Mouse (Mus musculus) lung, adult 18-20 months (tissue): ENCODE data around the gene Frat2.

Experiments
- DNase-seq, 2 experiments: peaks; one replicate each; pipeline ENCODE4 v3.0.0; 2022; ENCODE audit warnings: mixed read lengths in 2 of 2

Gene Frat2

GRCm38 (mm10) chr19:41817325-41817724 lies 30.6 kb downstream of the Frat2 start:
- peak in 1 of 2 experiments; percentile 18 for DNase-seq

- peak; percentile 34 to 56 for DNase-seq
These were observed 31.0 kb downstream of the Frat2 start for GRCm38 (mm10) chr19:41816915-41817314.

DNA sequence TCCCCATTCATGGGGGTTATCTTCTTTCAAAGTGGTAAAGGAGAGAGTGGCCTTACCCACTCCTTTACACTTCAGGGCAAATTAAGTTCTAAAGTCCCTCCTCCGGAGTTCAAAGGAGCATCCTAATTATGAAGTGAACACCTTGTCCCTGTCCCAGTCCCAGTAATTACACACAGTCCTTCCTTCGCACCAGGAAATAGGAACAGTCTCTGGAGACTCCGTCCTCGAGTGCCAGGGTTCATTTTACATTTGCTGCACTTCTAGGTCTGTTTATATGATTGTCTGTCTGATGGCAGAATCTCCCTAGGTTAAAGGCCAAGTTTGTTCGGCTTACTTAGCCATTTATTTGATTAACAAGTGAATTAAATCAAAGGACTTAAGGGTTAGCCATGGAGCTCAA lies 31.5 kb downstream of the Frat2 start:
- DNase-seq, result no peak

GRCm38 (mm10) chr19:41813374-41813773 lies 34.6 kb downstream of the Frat2 start:
- no peak for DNase-seq

DNA sequence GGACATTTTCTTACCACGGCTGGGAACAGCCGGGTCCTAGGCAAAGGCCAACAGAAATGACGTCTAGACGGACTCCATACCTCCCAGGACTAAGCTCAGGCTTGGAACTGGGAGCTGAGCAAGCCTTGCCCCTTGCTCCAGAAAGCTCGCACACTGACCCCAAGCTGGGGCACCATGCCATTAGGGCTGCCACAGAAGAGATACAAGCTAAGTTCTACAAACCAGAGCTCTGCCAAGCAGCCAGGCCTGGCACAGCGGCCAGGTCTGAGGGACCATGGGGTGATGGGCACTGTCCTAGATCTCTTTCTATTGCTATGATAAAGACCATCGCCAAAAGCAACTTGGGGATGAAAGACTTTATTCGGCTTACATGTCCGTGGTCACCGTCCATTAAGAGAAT lies 35.4 kb downstream of the Frat2 start:
- DNase-seq, result no peak

GRCm38 (mm10) chr19:41810074-41810473 lies 37.9 kb downstream of the Frat2 start:
- peak in 1 of 2 experiments; percentile 11 for DNase-seq

GRCm38 (mm10) chr19:41808104-41808634 lies 39.8 kb downstream of the Frat2 start:
- DNase-seq, result no peak

- no peak for DNase-seq
These were observed 40.4 kb downstream of the Frat2 start for GRCm38 (mm10) chr19:41807497-41807896.

GRCm38 (mm10) chr19:41805831-41806230 lies 42.1 kb downstream of the Frat2 start:
- no peak for DNase-seq

- DNase-seq, result peak; percentile 17 to 20
These were observed 44.6 kb downstream of the Frat2 start for GRCm38 (mm10) chr19:41803322-41803721.

DNA sequence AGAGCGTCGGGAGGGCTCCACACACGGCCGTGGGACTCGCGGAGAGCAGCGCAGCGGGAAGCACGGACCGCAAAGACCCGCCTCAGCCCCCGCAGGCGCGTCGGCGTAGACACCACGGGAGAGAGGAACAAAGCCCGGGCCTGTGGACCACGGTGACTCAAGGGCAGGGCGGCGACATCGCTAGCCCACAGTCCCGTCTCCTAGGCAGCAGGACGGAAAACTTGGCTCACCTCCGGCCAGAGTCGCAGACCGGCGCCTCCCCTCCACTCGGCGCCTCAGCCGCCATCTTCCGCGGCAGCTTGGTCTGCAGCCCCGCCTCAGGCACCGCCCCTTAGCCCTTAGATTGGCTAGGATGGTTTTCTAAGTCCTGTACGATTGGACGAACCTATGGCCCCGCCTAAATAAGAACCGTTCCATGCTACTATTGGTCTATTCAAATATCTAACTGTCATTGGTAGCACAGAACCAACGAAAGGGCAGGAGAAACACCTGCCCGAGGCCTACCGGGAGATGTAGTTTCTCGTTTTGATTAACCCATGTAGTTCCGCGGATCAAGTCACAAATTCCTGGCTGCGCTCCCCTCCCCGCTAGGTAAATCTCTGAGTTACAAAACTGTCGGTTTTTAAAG lies 46.1 kb downstream of the Frat2 start, which contains the start of gene Arhgap19:
Arhgap19 (minus strand) TSS at position 306 of the 628 bp plus-strand sequence.
- peak; percentile 95 for DNase-seq

DNA sequence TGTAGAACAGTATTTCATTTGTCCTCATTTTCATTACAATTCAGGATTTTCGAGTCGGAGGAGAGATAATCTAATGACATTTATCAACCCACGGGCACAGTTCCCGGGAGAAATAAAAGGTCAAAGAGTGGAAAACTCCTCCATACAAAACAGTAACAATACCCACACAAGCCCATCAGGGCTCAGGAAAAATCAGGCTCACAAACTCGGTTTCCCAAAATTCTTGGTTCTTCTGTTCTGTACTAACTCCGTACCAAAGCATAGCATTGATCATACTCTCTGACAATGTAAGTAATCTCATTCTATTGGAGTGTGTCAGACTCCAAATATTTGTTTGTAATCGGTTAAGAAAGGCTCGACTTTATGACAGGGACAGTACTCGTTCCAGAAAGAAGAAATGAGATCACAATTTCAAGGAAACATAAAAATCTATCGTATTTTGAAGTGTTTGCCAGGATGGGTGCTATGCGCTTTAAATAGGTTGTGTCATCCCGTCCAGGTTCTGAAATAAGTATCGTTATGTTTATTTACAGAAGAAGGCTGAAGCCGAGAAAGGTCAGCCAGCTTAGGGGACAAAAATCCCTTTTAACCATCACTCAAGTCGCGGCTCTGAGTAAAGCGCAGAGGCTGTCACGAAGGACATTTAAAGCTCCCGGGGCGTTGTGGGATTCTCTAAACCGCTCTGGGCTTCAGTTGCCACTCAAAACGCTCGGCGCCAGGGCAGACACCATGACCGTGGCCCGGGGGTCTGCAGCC lies 46.8 kb downstream of the Frat2 start:
- DNase-seq, result no peak

DNA sequence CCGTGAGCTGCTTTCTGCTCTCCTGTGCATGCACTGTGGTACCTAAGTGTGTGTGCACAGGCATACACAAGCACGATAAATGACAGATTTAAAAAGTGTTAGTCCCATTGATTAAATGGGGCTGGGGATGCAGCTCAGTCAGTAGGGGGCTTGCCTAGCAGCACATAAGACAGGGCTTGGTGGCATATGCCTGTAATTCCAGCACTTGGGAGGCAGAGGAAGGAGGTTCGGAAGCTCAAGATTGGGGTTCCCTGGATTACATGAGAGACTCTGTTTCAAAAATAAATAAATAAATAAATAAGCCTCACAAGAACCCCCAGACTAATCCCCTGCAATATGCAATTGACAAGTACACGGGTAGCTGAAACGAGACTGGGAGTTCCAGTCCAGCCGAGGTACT lies 47.5 kb downstream of the Frat2 start:
- no peak for DNase-seq

DNA sequence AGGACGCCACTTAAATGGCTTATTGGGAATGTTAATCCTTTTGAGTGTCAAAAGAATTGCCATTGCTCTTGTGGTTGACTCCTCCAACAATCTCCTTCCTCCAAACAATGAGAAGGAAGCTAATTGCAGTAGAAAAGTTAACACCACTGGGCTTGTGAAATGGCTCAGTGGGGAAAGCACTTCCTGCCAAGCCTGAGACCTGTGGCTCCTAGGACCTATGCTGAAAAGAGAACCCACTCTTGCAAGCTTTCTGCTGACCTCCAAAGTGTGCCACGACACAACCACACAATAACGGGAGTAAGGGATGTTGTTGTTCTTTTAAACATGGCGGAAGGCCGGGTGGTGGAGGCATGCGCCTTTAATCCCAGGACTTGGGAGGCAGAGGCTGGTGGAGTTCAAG lies 50.4 kb downstream of the Frat2 start:
- peak in 1 of 2 experiments; percentile 29 for DNase-seq

- no peak for DNase-seq
These were observed 51.1 kb downstream of the Frat2 start for GRCm38 (mm10) chr19:41796789-41797327.

DNA sequence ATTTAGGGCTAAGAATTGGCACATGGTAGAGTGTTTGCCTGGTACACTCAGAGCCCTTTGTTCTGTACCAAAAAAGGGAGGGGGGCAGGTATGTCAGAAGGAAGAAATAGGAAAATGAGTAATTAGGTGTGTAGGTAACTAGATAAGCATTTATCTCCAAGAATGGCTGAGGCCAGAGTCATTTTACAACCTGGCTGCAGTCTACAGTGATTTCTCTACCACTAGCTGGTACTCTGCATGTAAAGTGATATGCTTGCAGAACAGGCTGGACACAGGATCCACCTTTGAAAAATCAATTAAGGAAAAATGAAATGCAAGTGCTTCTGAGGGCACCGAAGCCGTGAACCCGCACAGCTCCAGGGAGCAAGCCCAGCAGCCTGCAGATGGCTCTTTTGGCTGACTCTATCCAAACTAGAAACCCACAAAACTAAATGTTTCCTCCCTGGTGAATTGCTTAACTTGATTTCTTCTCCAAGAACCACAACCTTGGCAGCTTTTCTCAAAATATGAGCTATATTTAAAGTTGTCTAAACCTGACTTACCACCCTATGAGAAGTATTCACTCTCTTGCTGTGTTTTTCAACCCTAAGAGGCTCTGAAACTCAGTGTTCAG lies 51.7 kb downstream of the Frat2 start:
- DNase-seq, result peak in 1 of 2 experiments; percentile 13
